Mouse (Mus musculus): ENCODE measurements around the gene Mast4. TPM values are rescaled to one million over a fixed set of nuclear protein-coding genes. Genes with fewer than 3 reads are reported as not detected.

Gene Mast4
- 64.3 TPM for polyA plus RNA-seq (2014; fragmentation: Illumina TruSeq; extraction: RNeasy Lipid Tissue Mini Kit (QIAGEN cat#74804); ENCODE audit: low read depth, low replicate concordance)

DNA sequence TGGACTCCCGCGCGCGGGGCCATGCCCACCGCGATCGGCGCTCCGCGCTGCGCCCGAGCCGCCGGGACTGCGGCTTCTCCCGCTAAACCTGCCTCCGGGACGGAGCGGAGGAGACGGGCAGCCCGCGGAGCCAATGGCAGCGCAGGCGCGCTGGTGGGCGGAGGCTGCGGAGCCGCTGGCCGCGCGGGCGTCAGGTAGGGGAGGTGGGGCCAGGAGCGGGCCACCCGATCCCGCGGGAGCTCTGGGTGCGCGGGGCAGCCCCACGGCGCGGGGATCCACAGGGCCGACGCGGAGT, at the start of gene Mast4:
Mast4 (minus strand) TSS at position 106 of the 295 bp plus-strand sequence.

DNA sequence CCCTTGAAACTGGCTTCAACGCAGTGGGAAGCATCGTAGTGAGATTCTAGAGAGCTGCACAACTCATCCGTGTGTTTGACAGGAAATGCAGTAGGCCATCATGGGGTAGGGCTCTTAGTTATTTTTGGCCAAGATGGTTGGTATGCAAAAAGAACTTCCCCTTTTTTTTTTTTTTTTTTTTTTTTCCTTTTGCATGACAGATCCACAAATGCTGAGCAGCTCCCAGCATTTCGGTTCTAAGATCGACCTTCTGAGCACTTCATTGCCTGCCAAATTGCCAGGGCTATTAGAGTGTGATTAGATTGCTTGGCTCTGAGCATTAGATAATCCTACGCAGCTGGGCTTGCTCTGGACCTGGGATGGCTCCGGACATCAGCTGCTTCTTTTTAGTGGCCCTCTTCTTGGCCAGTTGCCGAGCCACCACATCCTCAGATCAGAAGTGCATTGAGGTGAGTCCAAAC, 640.9 kb downstream of the Mast4 start, which contains the start of gene Cd180:
Cd180 (plus strand) TSS at position 218 of the 461 bp plus-strand sequence.

